Mouse (Mus musculus) urinary bladder, postnatal 25 days (tissue): ENCODE data around the gene Serpina1c.
"Not testable (repeated sequence)": the region's sequence is repeated elsewhere in the genome, so short reads cannot be mapped to it uniquely, and the experiment has no call there.

ENCODE experiments used
- DNase-seq: peaks from one replicate; pipeline ENCODE4 v3.0.0; 2022; ENCODE audit warnings: low spot score

Serpina1c gene

DNA sequence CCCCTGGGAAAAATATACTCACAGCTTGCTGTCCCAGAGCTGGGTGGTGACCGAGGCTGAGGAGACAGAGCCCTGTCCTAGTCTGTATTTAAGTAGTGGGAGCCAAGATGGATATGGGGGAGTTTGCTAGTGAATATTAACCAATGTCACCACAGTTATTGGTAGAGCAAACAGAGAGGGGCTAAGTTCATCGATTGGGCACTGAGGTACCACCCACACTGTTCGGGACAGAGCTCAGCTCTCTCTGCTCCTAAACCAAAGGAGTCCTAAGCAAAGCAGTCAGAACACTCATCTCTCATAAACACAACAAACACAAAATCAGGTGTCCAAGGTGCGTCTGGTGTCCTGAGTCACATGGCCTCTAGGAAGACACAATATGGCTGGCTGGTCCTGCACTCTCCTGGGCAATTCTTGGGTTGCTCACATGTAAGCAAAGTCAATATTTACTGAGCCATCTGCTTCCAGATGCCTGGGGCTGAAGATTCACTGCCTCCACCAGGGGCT lies at the start of gene Serpina1c:
Gene Serpina1c, minus strand, starts transcription at position 51 of the 504 bp plus-strand sequence.
- not testable (repeated sequence) for DNase-seq

DNA sequence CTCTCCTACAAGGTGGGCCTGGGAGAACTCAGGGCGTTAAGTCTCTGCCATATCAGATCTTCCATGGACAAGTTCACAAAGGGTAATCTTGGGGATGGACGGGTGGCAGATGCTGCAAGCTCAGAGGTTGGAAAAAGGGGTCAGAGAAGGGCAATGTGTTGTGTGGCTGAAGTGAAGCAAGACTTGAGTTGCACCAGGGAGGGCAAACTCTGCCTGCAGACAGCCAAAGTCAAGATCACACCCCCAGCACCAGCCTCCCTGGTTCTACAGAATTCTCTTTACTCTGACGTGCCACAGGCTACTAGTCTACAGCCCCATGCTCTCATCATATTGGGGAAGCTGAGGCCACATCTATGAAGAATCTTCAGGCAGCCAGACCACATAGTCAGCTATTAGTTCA lies 48.3 kb upstream of the Serpina1c start:
- not testable (repeated sequence) for DNase-seq

DNA sequence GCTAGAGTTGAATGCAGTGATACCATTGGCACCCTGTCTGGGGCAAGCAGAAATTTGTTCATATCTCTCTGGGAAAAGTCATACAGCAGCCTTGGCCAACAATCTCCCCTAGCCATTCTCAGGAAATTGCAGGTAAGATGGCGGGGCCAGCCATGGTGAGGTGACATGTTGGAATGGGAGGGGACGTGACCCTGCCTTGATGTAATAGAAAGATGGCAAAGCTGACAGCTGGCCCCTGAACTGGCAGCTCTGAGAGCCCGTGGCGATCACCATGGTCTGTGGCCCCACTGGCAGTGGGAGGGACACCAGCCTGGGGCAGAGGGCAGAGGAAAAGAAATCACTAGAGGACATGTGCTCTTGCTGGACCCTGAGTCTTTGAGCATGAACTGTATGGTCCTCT lies 41.6 kb upstream of the Serpina1c start:
- DNase-seq, result no peak

DNA sequence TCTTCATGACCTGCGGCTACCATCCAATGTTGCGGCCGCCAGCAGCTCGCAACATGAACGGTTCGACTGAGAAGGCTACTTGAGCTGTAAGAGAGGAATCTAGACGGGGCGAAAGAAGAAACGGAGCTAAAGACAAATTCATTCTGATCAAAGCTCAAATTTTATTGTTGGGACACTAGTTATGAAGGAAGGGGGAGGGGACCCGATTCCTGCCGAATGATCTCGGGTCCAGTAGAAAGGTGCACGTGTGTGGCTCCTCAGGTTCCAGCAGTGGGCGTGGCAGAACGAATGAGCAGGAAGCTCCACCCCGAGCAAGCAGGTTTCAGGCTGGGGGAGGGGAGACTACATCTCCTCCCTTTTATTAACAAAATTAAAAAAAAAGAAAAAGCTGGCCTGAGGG lies 4.5 kb upstream of the Serpina1c start:
- DNase-seq, result not testable (repeated sequence)

DNA sequence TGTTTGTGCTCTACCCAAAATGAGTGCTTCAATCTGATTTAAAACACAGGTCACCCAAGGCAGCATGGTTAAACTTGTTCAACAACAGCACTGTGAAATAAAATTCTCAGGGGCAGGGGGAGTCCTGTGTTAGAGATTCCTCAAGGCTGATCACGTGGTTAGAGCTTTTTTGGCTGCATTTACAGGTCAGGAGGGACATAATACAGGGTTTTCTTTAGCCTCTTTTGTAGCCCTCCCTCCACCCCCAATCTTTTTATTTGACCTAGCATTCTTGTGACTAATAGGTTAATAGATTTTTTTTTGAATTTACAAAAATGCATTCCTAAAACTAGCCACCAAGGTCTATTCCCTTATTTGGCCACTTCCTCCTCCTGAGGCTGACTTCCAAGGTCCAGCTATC lies 3.1 kb upstream of the Serpina1c start:
- not testable (repeated sequence) for DNase-seq

DNA sequence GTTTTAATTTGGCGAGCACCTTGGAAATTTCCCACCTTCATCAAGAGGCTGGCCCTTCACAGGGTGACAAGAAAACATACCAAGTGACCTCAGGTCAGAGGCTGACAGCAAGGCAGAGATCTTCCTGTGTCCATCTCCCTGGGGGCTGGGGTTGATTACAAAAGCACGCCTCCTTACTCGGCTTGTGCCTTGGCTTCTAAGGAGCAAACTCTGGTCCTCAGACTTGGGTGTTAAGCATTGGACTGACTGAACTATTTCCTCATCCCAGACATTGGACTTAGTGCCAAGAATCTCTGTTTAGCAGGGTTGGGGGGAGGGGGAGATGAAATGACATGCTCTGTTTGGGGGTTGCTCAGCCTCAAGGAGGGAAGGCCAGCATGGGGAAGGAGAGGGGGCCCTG lies 2.8 kb downstream of the Serpina1c start:
- not testable (repeated sequence) for DNase-seq

DNA sequence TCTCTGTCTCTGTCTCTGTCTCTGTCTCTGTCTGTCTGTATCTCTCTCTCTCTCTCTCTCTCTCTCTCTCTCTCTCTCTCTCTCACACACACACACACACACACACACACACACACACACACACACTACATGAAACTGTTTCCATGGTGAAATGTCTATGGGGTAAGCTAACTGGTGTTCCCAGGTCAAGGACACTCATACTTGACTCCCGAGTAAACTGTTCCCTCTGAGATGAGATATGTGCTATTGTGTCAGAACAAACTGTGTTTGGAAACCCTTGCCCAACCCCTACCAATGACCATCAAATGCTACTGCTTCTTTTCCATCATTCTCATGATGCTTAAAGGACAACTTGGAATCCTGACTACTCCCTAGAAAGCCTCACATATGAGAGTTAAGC lies 37.8 kb downstream of the Serpina1c start:
- not testable (repeated sequence) for DNase-seq

DNA sequence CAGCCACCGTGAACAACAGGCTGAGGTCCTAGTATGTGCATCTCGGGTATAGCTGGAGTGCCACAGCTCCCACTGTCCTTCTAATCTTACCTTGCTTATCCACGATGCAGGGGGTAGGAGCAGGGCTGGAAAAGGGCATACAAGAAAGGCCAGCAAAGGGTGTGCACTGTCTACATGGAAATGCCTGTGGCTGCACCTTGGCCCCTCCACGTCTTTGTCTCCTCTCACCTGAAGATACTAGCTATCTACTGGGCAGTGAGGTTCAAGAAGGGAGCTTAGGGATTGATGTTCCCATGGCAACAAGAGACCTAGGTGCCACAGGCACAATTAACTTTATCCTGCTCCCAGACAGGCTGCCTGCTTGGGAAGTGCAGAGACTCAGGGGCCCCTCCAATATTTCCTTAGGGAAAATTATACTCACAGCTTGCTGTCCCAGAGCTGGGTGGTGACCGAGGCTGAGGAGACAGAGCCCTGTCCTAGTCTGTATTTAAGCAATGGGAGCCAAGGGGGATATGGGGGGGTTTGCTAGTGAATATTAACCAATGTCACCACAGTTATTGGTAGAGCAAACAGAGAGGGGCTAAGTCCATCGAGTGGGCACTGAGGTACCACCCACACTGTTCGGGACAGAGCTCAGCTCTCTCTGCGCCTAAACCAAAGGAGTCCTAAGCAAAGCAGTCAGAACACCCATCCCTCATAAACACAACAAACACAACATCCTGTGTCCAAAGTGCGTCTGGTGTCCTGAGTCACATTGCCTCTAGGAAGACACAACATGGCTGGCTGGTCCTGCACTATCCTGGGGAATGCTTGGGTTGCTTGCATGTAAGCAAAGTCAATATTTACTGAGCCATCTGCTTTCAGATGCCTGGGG lies 41.3 kb downstream of the Serpina1c start, which contains the start of gene Serpina1a:
Gene Serpina1a, minus strand, starts transcription at position 462 of the 874 bp plus-strand sequence.
- not testable (repeated sequence) for DNase-seq

DNA sequence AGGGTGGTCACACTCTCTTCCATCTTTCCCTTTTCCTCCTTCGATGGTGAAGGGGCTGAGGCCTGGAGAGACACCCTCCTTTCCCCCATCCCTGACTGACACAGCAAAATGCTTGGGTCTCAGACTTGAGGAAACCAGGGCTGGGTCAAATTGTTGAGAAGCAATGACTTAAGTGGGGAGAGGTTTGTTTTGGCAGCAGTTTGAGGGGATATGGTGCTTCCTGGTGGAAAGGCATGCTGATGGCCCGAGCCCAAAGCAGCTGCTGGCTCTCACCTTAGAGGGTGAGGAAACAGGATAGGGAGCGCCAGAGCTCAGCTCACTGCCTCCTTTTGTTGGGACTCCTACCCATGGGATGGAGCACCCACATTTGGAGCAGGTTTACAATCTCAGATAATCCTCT lies 43.7 kb downstream of the Serpina1c start:
- no peak for DNase-seq

DNA sequence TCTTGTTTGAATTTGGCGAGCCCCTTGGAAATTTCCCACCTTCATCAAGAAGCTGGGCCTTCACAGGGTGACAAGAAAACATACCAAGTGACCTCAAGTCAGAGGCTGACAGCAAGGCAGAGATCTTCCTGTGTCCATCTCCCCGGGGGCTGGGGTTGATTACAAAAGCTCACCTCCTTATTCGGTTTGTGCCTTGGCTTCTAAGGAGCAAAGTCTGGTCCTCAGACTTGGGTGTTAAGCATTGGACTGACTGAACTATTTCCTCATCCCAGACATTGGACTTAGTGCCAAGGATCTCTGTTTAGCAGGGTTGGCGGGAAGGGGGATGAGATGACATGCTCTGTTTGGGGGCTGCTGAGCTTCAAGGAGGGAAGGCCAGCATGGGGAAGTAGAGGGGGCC lies 44.1 kb downstream of the Serpina1c start:
- DNase-seq, result not testable (repeated sequence)

DNA sequence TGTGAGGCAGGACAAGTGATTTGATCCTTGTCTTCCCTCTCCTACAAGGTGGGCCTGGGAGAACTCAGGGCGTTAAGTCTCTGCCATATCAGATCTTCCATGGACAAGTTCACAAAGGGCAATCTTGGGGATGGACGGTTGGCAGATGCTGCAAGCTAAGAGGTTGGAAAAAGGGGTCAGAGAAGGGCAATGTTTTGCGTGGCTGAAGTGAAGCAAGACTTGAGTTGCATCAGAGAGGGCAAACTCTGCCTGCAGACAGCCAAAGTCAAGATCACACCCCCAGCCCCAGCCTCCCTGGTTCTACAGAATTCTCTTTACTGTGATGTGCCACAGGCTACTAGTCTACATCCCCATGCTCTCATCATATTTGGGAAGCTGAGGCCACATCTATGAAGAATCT lies 45.1 kb downstream of the Serpina1c start:
- DNase-seq, result not testable (repeated sequence)

DNA sequence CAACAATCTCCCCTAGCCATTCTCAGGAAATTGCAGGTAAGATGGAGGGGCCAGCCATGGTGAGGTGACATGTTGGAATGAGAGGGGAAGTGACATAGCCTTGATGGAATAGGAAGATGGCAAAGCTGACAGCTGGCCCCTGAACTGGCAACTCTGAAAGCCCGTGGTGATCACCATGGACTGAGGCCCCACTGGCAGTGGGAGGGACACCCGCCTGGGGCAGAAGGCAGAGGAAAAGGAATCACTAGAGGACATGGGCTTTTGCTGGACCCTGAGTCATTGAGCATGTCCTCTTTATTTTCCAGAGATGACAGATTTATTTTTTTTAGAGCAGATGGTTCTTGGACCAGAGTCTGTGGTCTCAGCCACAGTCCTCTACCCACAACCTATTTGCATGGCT lies 51.7 kb downstream of the Serpina1c start:
- DNase-seq, result not testable (repeated sequence)
